Mouse (Mus musculus): ENCODE measurements at regions not wholly inside any gene's neighbourhood (a gene's known extent, or its start where the extent isn't known, plus 50 kb on each side); places are given as distances from the start of the nearest gene placed in this dataset.

GRCm38 (mm10) chr13:99780751-99781460 is 120.0 kb downstream of the Cartpt start:
- no peak for DNase-seq (ENCODE audit: low read depth)

- no peak for DNase-seq (ENCODE audit: low read depth)
These were observed 122.1 kb downstream of the Cartpt start for GRCm38 (mm10) chr13:99778747-99779146.

- no peak for DNase-seq (ENCODE audit: low read depth)
These were observed 123.2 kb downstream of the Cartpt start for GRCm38 (mm10) chr13:99777736-99778135.

GRCm38 (mm10) chr13:99765965-99766364 is 134.9 kb downstream of the Cartpt start:
- no peak for DNase-seq (ENCODE audit: low read depth)

GRCm38 (mm10) chr13:99764764-99765163 is 136.1 kb downstream of the Cartpt start:
- DNase-seq (ENCODE audit: low read depth), result no peak

- DNase-seq (ENCODE audit: low read depth), result no peak
These were observed 136.7 kb downstream of the Cartpt start for GRCm38 (mm10) chr13:99764097-99764714.

GRCm38 (mm10) chr13:99761843-99762242 is 139.0 kb downstream of the Cartpt start:
- no peak for DNase-seq (ENCODE audit: low read depth)

- DNase-seq (ENCODE audit: low read depth), result no peak
These were observed 139.5 kb downstream of the Cartpt start for GRCm38 (mm10) chr13:99761423-99761822.

GRCm38 (mm10) chr13:99760646-99761045 is 140.2 kb downstream of the Cartpt start:
- no peak for DNase-seq (ENCODE audit: low read depth)

- DNase-seq (ENCODE audit: low read depth), result no peak
These were observed 141.4 kb downstream of the Cartpt start for GRCm38 (mm10) chr13:99759256-99760044.

GRCm38 (mm10) chr13:99754701-99755100 is 146.2 kb downstream of the Cartpt start:
- no peak for DNase-seq (ENCODE audit: low read depth)

- peak; percentile 28 for DNase-seq (ENCODE audit: low read depth)
These were observed 146.6 kb downstream of the Cartpt start for GRCm38 (mm10) chr13:99754251-99754652.

- no peak for DNase-seq (ENCODE audit: low read depth)
These were observed 147.4 kb downstream of the Cartpt start for GRCm38 (mm10) chr13:99753526-99753925.

GRCm38 (mm10) chr13:99750729-99751128 is 150.2 kb downstream of the Cartpt start:
- no peak for DNase-seq (ENCODE audit: low read depth)

GRCm38 (mm10) chr13:99749342-99749741 is 151.5 kb downstream of the Cartpt start:
- DNase-seq (ENCODE audit: low read depth), result no peak

GRCm38 (mm10) chr13:99748128-99748527 is 152.8 kb downstream of the Cartpt start:
- DNase-seq (ENCODE audit: low read depth), result no peak

GRCm38 (mm10) chr13:99745526-99745925 is 155.4 kb downstream of the Cartpt start:
- peak; percentile 28 for DNase-seq (ENCODE audit: low read depth)

- no peak for DNase-seq (ENCODE audit: low read depth)
These were observed 156.1 kb downstream of the Cartpt start for GRCm38 (mm10) chr13:99744790-99745120.

GRCm38 (mm10) chr13:99743952-99744789 is 156.7 kb downstream of the Cartpt start:
- DNase-seq (ENCODE audit: low read depth), result no peak

- DNase-seq (ENCODE audit: low read depth), result no peak
These were observed 158.4 kb downstream of the Cartpt start for GRCm38 (mm10) chr13:99742507-99742906.

GRCm38 (mm10) chr13:99741981-99742380 is 158.9 kb downstream of the Cartpt start:
- no peak for DNase-seq (ENCODE audit: low read depth)

- no peak for DNase-seq (ENCODE audit: low read depth)
These were observed 161.5 kb downstream of the Cartpt start for GRCm38 (mm10) chr13:99739420-99739819.

Data from c-Kit-positive CD71-negative TER-119-negative erythroid progenitor cells, embryonic 14.5 days (primary cell).